Mouse (Mus musculus) ES-Bruce4 (cell line): ENCODE results near the gene Mymk.

Source experiments
- CTCF ChIP-seq: IDR thresholded peaks from one replicate; pipeline ENCODE4 v1.8.1; 2011; ENCODE audit warnings: low read depth, low read length
- POLR2A ChIP-seq: IDR thresholded peaks from one replicate; pipeline ENCODE4 v1.8.1; 2011; ENCODE audit warnings: low read length; ENCODE audit not compliant: insufficient read depth

DNA sequence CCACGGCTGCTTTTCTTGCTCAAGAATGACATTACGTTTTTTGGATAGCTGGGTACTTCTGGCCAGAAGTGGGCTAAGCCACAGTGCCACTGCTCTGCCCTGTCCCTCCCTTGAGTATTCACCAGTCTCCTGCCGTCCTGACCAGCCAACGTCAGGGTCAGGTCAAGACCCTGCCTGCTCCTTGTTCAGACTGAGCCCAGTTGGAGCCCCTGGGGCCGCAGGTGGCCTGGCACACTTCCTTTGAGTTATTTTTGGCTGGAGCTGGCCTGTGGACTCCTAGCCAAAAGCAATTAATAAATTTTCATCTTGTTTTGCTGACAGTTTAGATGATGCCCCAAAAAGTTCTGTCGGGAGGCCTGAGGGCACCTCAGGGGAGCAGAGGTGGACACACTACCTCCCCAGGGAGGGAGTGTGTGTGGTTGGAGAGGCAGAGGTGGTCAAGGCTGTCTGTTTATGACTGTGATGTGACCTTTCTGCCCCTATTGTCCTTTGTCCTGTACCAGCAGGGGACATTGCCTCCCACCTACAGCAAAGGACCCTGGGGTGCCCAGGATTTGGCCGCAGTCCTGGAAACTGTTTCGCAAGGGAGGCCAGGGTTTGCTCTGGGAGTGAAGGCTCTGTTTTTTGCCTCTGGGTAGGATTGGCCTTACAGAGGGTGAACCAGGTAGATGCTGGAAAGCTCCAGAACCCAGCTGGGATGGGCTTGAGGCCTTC is 29.7 kb downstream of the Mymk start:
- TF ChIP-seq CTCF = no peak
- TF ChIP-seq POLR2A = no peak
